Mouse (Mus musculus) C2C12 (cell line): ENCODE results near the gene Dhdh.

Experiments used
- CEBPB ChIP-seq: IDR thresholded peaks from one replicate; pipeline ENCODE4 v1.6.1; 2011; ENCODE audit warnings: low read depth, mild to moderate bottlenecking, control low read depth, moderate library complexity
- CTCF ChIP-seq: IDR thresholded peaks from one replicate; pipeline ENCODE4 v1.5.1; 2011; ENCODE audit not compliant: control insufficient read depth, insufficient read depth, insufficient read length
- MYOD1 ChIP-seq: IDR thresholded peaks from one replicate; pipeline ENCODE4 v1.6.1; 2011; ENCODE audit warnings: low read depth; ENCODE audit not compliant: control insufficient read depth, insufficient read length
- MYOG ChIP-seq: IDR thresholded peaks from one replicate; pipeline ENCODE4 v1.6.1; 2011; ENCODE audit not compliant: control insufficient read depth, insufficient read length; ENCODE audit errors: extremely low read depth
- USF1 ChIP-seq: IDR thresholded peaks from one replicate; pipeline ENCODE4 v1.6.1; 2011; ENCODE audit warnings: low read depth, mild to moderate bottlenecking, control low read depth, moderate library complexity

GRCm38 (mm10) chr7:45476453-45476852 lies 12.2 kb downstream of the Dhdh start:
- no peak for TF ChIP-seq CTCF
- TF ChIP-seq MYOG: no peak
- TF ChIP-seq CEBPB: no peak
- no peak for TF ChIP-seq USF1
- TF ChIP-seq MYOD1: no peak
